15 mouse cellular contexts compared by ENCODE assay signal in the genomic region with DNA sequence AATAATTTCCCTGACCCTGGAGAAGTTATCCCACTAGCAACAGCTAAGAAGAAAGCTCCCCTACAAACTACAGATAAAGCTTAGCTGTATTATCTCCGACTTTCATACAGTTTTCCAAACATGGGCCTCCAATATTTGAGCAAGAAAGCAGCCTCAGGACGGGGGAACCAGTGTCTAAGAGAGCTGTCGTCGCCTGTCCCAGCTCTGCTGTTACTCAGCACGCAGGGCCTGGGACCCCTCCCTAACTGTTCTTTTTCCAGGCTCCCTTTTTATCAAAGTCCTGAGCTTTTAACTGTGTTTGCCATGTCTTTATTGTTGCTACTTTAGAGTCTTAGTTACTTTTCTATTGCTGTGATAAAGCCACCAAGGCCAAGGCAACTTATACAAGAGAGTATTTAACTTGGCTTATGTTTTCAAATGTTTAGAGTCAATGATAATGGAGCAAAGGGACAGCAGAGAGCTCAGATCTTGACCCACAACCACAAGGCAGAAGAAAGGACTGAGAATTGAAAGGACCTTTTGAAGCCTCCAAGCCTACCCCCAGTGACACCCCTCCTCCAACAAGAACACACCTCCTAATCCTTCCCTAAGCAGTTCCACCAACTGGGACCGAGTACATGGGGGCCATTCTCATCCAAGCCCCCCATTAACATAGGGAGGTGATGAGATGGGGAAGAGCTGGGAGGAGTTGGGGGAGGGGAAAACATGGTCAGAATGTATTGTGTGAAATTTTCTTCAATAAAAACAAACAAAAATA.
"Had no signal": no experiment of that assay in that cellular context is flagged by ENCODE, and none has a peak within 500 bp of the region (broad histone marks: within the 10 kb centered on the region; RNA-seq: fewer than 3 reads in every experiment).

No protein-coding gene starts in this region.

- H3K4me2 ChIP-seq: lung, embryonic 14.5 days; midbrain, embryonic 13.5 days; midbrain, embryonic 15.5 days; neural tube, embryonic 13.5 days; neural tube, embryonic 15.5 days had no signal

- H3K4me3 ChIP-seq: midbrain, embryonic 10.5 days; midbrain, embryonic 13.5 days; midbrain, embryonic 15.5 days; myocyte; neural tube, embryonic 13.5 days; neural tube, embryonic 15.5 days had no signal

- ATAC-seq: midbrain, embryonic 13.5 days; midbrain, embryonic 15.5 days had no signal

- H3K36me3 ChIP-seq: midbrain, embryonic 10.5 days; midbrain, embryonic 13.5 days; midbrain, embryonic 15.5 days; neural tube, embryonic 13.5 days; neural tube, embryonic 15.5 days had no signal

- H3K27ac ChIP-seq: liver, embryonic 14.5 days; midbrain, embryonic 10.5 days; midbrain, embryonic 13.5 days; midbrain, embryonic 15.5 days; neural tube, embryonic 13.5 days; neural tube, embryonic 15.5 days had no signal

- H3K27me3 ChIP-seq: midbrain, embryonic 13.5 days; midbrain, embryonic 15.5 days; neural tube, embryonic 13.5 days; neural tube, embryonic 15.5 days had no signal

- DNase-seq: lung, adult 18-20 months; lung, embryonic 14.5 days; lung, postnatal 10 days; lung, postnatal 4 days; right cerebral cortex, postnatal 14 days; thymus, adult 2 months; thymus, postnatal 25 days; thymus, postnatal 4 days had no signal

- H3K9ac ChIP-seq: liver, embryonic 14.5 days; lung, embryonic 14.5 days; midbrain, embryonic 13.5 days; midbrain, embryonic 15.5 days; neural tube, embryonic 13.5 days; neural tube, embryonic 15.5 days had no signal

- H3K9me3 ChIP-seq: midbrain, embryonic 10.5 days; midbrain, embryonic 13.5 days; midbrain, embryonic 15.5 days; neural tube, embryonic 13.5 days; neural tube, embryonic 15.5 days had no signal
